Mouse (Mus musculus) CH12F3 (cell line): ENCODE measurements around the gene Met.

Experiments used
- in situ Hi-C: fragments of 300-500 bp; cut with MboI; formaldehyde crosslinking; loops from 2 replicates; pipeline ENCODE4 v1.14.3; 2020; ENCODE audit warnings: low sequenced_read_pairs

Gene Met

GRCm38 (mm10) chr6:17546341-17546740 is 82.7 kb downstream of the Met start:
- in situ Hi-C loops: no loop called here

GRCm38 (mm10) chr6:17546825-17547224 is 83.2 kb downstream of the Met start:
- in situ Hi-C loops: no loop called here

GRCm38 (mm10) chr6:17548786-17549185 is 85.2 kb downstream of the Met start:
- in situ Hi-C loops: no loop called here

GRCm38 (mm10) chr6:17549645-17550044 is 86.0 kb downstream of the Met start:
- in situ Hi-C loops: no loop called here

- in situ Hi-C loops: no loop called here
Measured at GRCm38 (mm10) chr6:17554263-17554662, 90.7 kb downstream of the Met start.

- in situ Hi-C loops: no loop called here
Measured at GRCm38 (mm10) chr6:17554757-17555156, 91.2 kb downstream of the Met start.

GRCm38 (mm10) chr6:17555719-17556118 is 92.1 kb downstream of the Met start:
- in situ Hi-C loops: no loop called here

GRCm38 (mm10) chr6:17559657-17560056 is 96.1 kb downstream of the Met start:
- in situ Hi-C loops: no loop called here

- in situ Hi-C loops: no loop called here
Measured at GRCm38 (mm10) chr6:17561347-17561746, 97.7 kb downstream of the Met start.

GRCm38 (mm10) chr6:17561886-17562285 is 98.3 kb downstream of the Met start:
- in situ Hi-C loops: no loop called here

- in situ Hi-C loops: no loop called here
Measured at GRCm38 (mm10) chr6:17562472-17563088, 99.0 kb downstream of the Met start.

- in situ Hi-C loops: no loop called here
Measured at GRCm38 (mm10) chr6:17568702-17569352, 105.2 kb downstream of the Met start.

- in situ Hi-C loops: no loop called here
Measured at GRCm38 (mm10) chr6:17573227-17573626, 109.6 kb downstream of the Met start.

GRCm38 (mm10) chr6:17573732-17574131 is 110.1 kb downstream of the Met start:
- in situ Hi-C loops: no loop called here

GRCm38 (mm10) chr6:17578092-17578760 is 114.6 kb downstream of the Met start:
- in situ Hi-C loops: no loop called here

GRCm38 (mm10) chr6:17580349-17580748 is 116.7 kb downstream of the Met start:
- in situ Hi-C loops: no loop called here

GRCm38 (mm10) chr6:17583982-17584381 is 120.4 kb downstream of the Met start:
- in situ Hi-C loops: no loop called here

GRCm38 (mm10) chr6:17589049-17589952 is 125.7 kb downstream of the Met start:
- in situ Hi-C loops: loop anchor here (5.0 kb wide), 1 partner anchor 227 kb away; no protein-coding TSS in a partner anchor

- in situ Hi-C loops: loop anchor here (5.0 to 10.0 kb wide), 2 partner anchors 228 to 485 kb away; no protein-coding TSS in a partner anchor
Measured at GRCm38 (mm10) chr6:17589953-17590627, 126.5 kb downstream of the Met start.

GRCm38 (mm10) chr6:17593971-17594370 is 130.4 kb downstream of the Met start:
- in situ Hi-C loops: loop anchor here (10.0 kb wide), 1 partner anchor 489 kb away; no protein-coding TSS in a partner anchor
